Mouse (Mus musculus): Measurements from ENCODE around the gene Dmrt1.

DNA sequence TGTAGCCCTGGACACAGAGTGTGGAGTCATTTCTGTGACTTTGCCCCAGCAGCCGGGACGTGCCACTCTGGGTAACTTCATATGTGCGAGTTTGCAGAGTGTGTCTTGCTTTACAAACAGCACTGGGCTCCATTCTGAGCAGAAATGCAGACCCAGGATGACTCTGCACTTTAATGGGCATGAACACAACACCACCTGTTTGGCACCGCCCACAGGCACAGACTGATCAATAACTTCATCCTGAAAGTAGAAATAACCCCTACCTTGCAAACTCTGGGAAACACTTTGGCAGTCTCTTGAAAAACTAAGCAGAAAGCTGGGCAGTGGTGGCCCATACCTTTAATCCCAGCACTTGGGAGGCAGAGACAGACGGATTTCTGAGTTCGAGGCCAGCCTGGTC, 24.6 kb upstream of the Dmrt1 start:
- TF ChIP-seq POLR2A (IDR thresholded peaks at IDR 0.05; ENCODE audit: low read depth, low read length) (no peak), CTCF (IDR thresholded peaks at IDR 0.05; ENCODE audit: extremely low read depth, insufficient read length, insufficient replicate concordance, low read depth, low read length) (no peak)
